Mouse (Mus musculus) liver, adult 2 months (tissue): ENCODE measurements around the gene Cd200r3. TPM values are rescaled to one million over a fixed set of nuclear protein-coding genes. Genes with fewer than 3 reads are reported as not detected.

Experiments
- DNase-seq: peaks from one replicate; pipeline ENCODE4 v3.0.0-alpha.2; 2011; ENCODE audit warnings: low read depth, low spot score; ENCODE audit errors: extremely low read depth
- H3K27ac ChIP-seq: fragments of 200-500 bp; replicated peaks from 2 replicates; pipeline ENCODE4 v1.5.1; 2012; ENCODE audit warnings: low read depth, mild to moderate bottlenecking, control low read depth, inconsistent platforms, low read length; ENCODE audit not compliant: insufficient read depth
- H3K27me3 ChIP-seq: fragments of 200-500 bp; 2 replicates; pipeline ENCODE4 v1.6.1; 2012; ENCODE audit warnings: mild to moderate bottlenecking, moderate library complexity, low read length, inconsistent platforms; ENCODE audit not compliant: control insufficient read depth, insufficient read depth
- H3K36me3 ChIP-seq: fragments of 200-500 bp; 2 replicates; pipeline ENCODE4 v1.6.1; 2012; ENCODE audit warnings: low read length, inconsistent platforms; ENCODE audit not compliant: control insufficient read depth, insufficient read depth
- H3K4me1 ChIP-seq: fragments of 200-500 bp; 2 replicates; pipeline ENCODE4 v1.6.1; 2011; ENCODE audit warnings: low read length; ENCODE audit not compliant: control insufficient read depth, insufficient read depth
- H3K4me3 ChIP-seq: fragments of 200-500 bp; 2 replicates; pipeline ENCODE4 v1.5.1; 2011; ENCODE audit warnings: low read depth, mild to moderate bottlenecking, control low read depth, low read length, moderate library complexity; ENCODE audit not compliant: insufficient read depth
- H3K79me2 ChIP-seq: fragments of 200-500 bp; 2 replicates; pipeline ENCODE4 v1.6.1; 2012; ENCODE audit warnings: inconsistent platforms, mild to moderate bottlenecking, low read length, moderate library complexity; ENCODE audit not compliant: control insufficient read depth, insufficient read depth
- H3K9ac ChIP-seq: fragments of 200-500 bp; 2 replicates; pipeline ENCODE4 v1.6.1; 2012; ENCODE audit warnings: low read depth, mild to moderate bottlenecking, control low read depth, inconsistent platforms, low read length
- CTCF ChIP-seq: fragments of 200-500 bp; IDR thresholded peaks from 2 replicates; pipeline ENCODE4 v1.5.1; 2011; ENCODE audit warnings: low read depth, low read length, control low read depth
- POLR2A ChIP-seq: fragments of 200-500 bp; IDR thresholded peaks from 2 replicates; pipeline ENCODE4 v1.6.1; 2011; ENCODE audit warnings: low read length, control low read depth; ENCODE audit not compliant: insufficient read depth; ENCODE audit errors: extremely low read depth
- WGBS: fragments of 180-500 bp; shearing (Covaris S2); methylation state at CpG from one replicate; pipeline ENCODE4 v1.1.7; 2018; 5-methylcytosine and 5-hydroxymethylcytosine counted together
- polyA plus RNA-seq: library from polyadenylated mRNA; depleted of rRNA; stranded (reverse); fragments of >200 nt; gene quantifications from 2 replicates; pipeline ENCODE4 v1.2.3, GENCODE M21; 2012
- total RNA-seq: library from RNA; depleted of rRNA; stranded (reverse); fragments of >200 nt; gene quantifications from 2 replicates; pipeline ENCODE4 v1.2.3, GENCODE M21; 2014

Cd200r3 gene
- total and polyA plus RNA-seq, 2 experiments: 0.18 TPM; not detected in 1

DNA sequence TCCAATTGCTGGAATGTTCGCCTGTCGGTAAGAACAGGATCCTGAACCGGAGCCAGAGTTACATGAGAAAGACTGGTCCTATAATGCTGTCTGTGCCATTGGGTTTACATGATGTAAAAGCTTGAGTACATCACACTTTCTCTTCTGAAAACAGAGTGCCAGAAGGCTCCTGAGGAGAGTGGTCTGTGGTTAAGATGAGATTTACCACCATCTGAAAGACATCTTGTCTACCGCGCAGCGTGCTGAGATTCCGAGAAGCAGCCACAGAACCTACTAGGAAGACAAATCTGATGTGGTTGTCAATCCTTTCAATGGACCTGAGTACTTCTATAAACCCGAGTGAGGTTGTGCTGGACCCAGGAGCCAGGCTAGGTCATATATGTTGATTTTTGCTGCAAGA lies 21.9 kb downstream of the Cd200r3 start:
- TF ChIP-seq CTCF: no peak
- no peak for TF ChIP-seq POLR2A
- H3K27ac ChIP-seq: no peak overlapping the region; the same call in 1 of the 2 replicates
- no peak for DNase-seq
- no peaks in the 10 kb centered on the region for H3K79me2 ChIP-seq
- H3K36me3 ChIP-seq: no peaks in the 10 kb centered on the region
- H3K27me3 ChIP-seq: no peaks in the 10 kb centered on the region
- no peak overlapping the region for H3K4me3 ChIP-seq
- WGBS: 86% methylated on average over 8 of the region's 8 CpGs
- H3K4me1 ChIP-seq: peaks cover 2% of the 10 kb centered on the region; the same call in 1 of the 2 replicates
- no peak overlapping the region for H3K9ac ChIP-seq

DNA sequence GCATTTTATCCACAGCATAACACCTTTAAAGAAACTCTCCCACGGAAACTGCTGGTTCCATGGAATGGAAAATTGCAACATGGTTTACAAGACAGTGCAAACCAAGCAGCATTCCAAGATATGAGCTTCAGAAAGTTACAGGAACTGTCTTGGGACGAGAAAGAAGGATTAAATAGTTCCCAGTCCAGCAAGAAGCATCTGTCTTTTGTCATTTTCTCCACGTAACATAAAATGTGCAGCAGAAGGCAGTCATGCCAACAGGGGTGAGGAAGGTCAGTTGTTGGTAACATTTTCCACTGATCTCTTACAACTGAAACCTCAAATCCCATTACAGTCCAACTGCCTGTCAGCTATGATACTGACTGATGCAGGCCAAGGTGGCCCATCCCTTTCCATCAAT lies 22.4 kb downstream of the Cd200r3 start:
- Histone ChIP-seq H3K79me2 (no peaks in the 10 kb centered on the region), H3K9ac (no peak overlapping the region), H3K27ac (no peak overlapping the region), H3K4me3 (no peak overlapping the region), H3K4me1 (peaks cover 2% of the 10 kb centered on the region; the same call in 1 of the 2 replicates), H3K27me3 (no peaks in the 10 kb centered on the region), H3K36me3 (no peaks in the 10 kb centered on the region)
- WGBS: 64% methylated on average over 3 of the region's 3 CpGs
- peak; percentile 8 for DNase-seq
- TF ChIP-seq POLR2A: no peak
- TF ChIP-seq CTCF: no peak

DNA sequence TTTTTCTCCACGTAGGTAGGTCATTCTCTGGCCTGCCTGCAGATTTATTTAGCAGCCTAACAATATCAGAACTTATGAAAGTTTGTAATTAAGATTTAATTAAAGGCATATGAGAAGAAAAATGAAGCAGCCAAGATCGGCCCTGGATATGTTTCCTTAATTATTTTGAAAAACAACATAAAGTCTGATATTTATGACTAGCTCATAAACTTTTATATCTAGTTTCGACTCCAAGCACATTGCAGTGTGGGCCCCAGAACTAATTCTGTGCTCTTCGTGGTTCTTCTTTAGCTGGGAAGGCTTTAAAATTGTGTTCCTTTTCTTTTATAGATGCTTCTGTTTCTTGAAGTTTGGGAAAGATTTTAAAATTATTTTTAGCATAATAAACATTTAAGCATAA lies 23.4 kb downstream of the Cd200r3 start:
- H3K4me3 ChIP-seq: no peak overlapping the region
- TF ChIP-seq CTCF (no peak), POLR2A (no peak)
- H3K27ac ChIP-seq: no peak overlapping the region
- H3K79me2 ChIP-seq: no peaks in the 10 kb centered on the region
- WGBS: 77% methylated on average over 4 of the region's 4 CpGs
- H3K36me3 ChIP-seq: no peaks in the 10 kb centered on the region
- H3K4me1 ChIP-seq: peaks cover 2% of the 10 kb centered on the region; the same call in 1 of the 2 replicates
- no peaks in the 10 kb centered on the region for H3K27me3 ChIP-seq
- DNase-seq: no peak
- no peak overlapping the region for H3K9ac ChIP-seq

DNA sequence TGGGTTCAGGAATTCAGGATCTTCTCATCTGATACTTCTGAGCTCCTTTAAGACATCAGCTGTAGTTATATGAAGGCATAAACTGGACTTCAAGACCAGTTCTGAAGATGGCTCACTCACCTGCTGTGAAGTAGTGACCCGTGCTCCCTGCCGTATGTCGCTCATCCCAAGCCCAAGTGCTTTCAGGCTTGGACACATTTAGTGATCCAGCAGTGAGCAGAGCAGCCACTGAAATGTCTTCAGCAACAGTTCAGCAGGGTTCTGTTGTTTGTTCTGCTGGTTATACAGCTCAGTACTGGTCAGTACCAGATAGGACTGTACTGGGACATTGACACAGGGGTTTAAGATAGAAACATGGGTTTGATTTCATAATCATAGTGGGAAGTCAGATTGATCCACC lies 24.6 kb downstream of the Cd200r3 start:
- no peak for TF ChIP-seq CTCF
- no peak for TF ChIP-seq POLR2A
- Histone ChIP-seq H3K27me3 (no peaks in the 10 kb centered on the region), H3K9ac (no peak overlapping the region), H3K79me2 (no peaks in the 10 kb centered on the region), H3K4me1 (no peaks in the 10 kb centered on the region), H3K36me3 (no peaks in the 10 kb centered on the region), H3K27ac (0 out of 2 replicates have a peak overlapping the region, but pooled peaks have one; percentile 12), H3K4me3 (no peak overlapping the region)
- WGBS: 92% methylated on average over 3 of the region's 3 CpGs
- no peak for DNase-seq

DNA sequence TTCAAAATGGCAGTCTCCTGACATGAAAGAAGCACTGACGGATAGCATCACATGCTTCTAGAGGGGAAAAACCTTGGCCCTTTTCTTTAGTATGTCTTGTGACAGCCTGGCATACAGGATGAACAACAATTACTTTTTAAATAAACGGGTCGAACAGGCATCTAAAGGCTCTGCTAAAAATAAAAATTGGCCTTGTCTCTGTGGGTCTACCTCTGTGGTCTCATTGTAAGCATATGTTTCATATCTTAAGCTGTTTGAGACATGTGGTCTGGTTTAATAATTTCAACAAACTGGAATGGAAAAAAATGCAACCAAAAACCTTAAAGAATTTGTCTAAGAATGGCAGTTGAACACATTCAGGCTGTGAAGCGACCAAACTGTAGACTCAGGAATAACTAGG lies 27.4 kb downstream of the Cd200r3 start:
- no peak overlapping the region for H3K4me3 ChIP-seq
- no peaks in the 10 kb centered on the region for H3K4me1 ChIP-seq
- no peak overlapping the region for H3K27ac ChIP-seq
- H3K27me3 ChIP-seq: no peaks in the 10 kb centered on the region
- H3K79me2 ChIP-seq: no peaks in the 10 kb centered on the region
- 77% methylated on average over 4 of the region's 4 CpGs for WGBS
- H3K36me3 ChIP-seq: no peaks in the 10 kb centered on the region
- DNase-seq: no peak
- TF ChIP-seq CTCF (no peak), POLR2A (no peak)
- H3K9ac ChIP-seq: no peak overlapping the region

DNA sequence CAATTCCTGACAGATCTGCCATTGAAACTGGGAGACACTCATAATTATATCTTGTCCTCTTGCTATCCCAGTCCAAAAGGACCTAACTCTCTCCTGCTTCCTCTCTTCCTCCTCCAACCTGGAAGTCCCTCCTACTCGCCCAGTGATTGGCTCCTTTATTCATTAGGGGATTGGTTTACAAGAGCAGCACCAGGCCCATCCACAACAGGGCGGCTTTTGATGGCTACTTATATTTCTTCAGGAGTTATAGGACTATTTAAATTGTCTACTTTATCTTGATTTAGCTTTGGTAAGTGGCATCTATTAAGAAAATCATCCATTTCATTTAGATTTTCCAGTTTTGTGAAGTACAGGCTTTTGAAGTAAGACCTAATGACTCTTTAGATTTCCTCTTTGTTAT lies 30.6 kb downstream of the Cd200r3 start:
- no peak for DNase-seq
- H3K4me1 ChIP-seq: no peaks in the 10 kb centered on the region
- TF ChIP-seq POLR2A: no peak
- TF ChIP-seq CTCF: no peak
- no peak overlapping the region for H3K27ac ChIP-seq
- H3K79me2 ChIP-seq: no peaks in the 10 kb centered on the region
- no peaks in the 10 kb centered on the region for H3K27me3 ChIP-seq
- H3K4me3 ChIP-seq: no peak overlapping the region
- no peak overlapping the region for H3K9ac ChIP-seq
- H3K36me3 ChIP-seq: no peaks in the 10 kb centered on the region
- 74% methylated on average over 2 of the region's 2 CpGs for WGBS
